Mouse (Mus musculus) kidney, embryonic 15.5 days (tissue): ENCODE results near the gene Sec11a. TPM values are rescaled to one million over a fixed set of nuclear protein-coding genes. Genes with fewer than 3 reads are reported as not detected.

Experiments
- ATAC-seq: fragments of 200-750 bp; cut with Nextera tagmentation; replicated peaks from 2 replicates; pipeline ENCODE4 v1.8.0; 2017; ENCODE audit warnings: moderate TSS enrichment; ENCODE audit not compliant: low FRiP score
- H3K27ac ChIP-seq: fragments of 300-500 bp; sonication (generic); 2 replicates; pipeline ENCODE4 v1.5.1; 2015; ENCODE audit warnings: mild to moderate bottlenecking, inconsistent platforms
- H3K27me3 ChIP-seq: fragments of 300-500 bp; sonication (generic); 2 replicates; pipeline ENCODE4 v1.6.1; 2015; ENCODE audit warnings: inconsistent platforms
- H3K36me3 ChIP-seq: fragments of 300-500 bp; sonication (generic); 2 replicates; pipeline ENCODE4 v1.6.1; 2015; ENCODE audit warnings: inconsistent platforms
- H3K4me1 ChIP-seq: fragments of 300-500 bp; sonication (generic); 2 replicates; pipeline ENCODE4 v1.6.1; 2015; ENCODE audit warnings: inconsistent platforms
- H3K4me2 ChIP-seq: fragments of 300-500 bp; sonication (generic); 2 replicates; pipeline ENCODE4 v1.6.1; 2015; ENCODE audit warnings: moderate library complexity, mild to moderate bottlenecking, inconsistent platforms
- H3K4me3 ChIP-seq: fragments of 300-500 bp; sonication (generic); replicated peaks from 2 replicates; pipeline ENCODE4 v1.5.1; 2015; ENCODE audit warnings: mild to moderate bottlenecking, inconsistent platforms
- H3K9ac ChIP-seq: fragments of 300-500 bp; sonication (generic); 2 replicates; pipeline ENCODE4 v1.6.1; 2015; ENCODE audit warnings: mild to moderate bottlenecking, inconsistent platforms
- H3K9me3 ChIP-seq: fragments of 300-500 bp; sonication (generic); replicated peaks from 2 replicates; pipeline ENCODE4 v1.6.1; 2016; ENCODE audit warnings: inconsistent platforms
- WGBS: fragments of 180-500 bp; shearing (Covaris S2); methylation state at CpG from one replicate; pipeline ENCODE4 v1.1.7; 2015; ENCODE audit warnings: mixed read lengths; 5-methylcytosine and 5-hydroxymethylcytosine counted together
- polyA plus RNA-seq: library from polyadenylated mRNA; unstranded; fragments of >200 nt; fragmentation: Nextera tagmentation; extraction: Ambion mirVana; gene quantifications from 2 replicates; pipeline ENCODE4 v1.2.1, GENCODE M21; 2015

Sec11a gene
- polyA plus RNA-seq, 1 experiment from 2014 or later, result 217 TPM

DNA sequence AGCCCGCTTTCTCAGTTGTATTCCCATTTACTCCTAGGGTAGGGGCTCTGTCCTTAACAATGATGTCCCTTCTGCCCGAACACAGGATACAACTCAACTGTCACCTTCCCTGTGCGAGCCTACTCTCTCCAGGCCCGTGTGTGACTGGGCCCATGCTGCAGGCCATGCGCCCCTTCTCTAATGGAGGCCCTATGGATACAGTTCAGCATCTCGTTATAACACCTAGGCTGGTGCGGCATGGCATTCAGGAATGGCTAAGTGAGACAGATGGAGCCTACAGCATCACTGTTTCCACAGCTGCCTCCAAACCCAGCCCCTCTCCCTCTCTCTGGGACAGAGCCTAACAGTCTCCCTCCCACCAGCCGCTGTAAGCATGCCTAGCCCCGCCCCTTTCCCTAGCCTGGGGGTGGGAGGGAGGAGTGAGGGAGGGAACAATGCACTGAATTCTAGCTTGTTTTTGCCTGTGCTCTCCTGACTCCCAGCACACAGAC is 58.5 kb downstream of the Sec11a start:
- H3K27ac ChIP-seq, result peak overlapping the region; percentile 70
- no peaks in the 10 kb centered on the region for H3K27me3 ChIP-seq
- peaks cover 43% of the 10 kb centered on the region for H3K36me3 ChIP-seq
- H3K4me3 ChIP-seq, result no peak overlapping the region
- WGBS, result 50% methylated on average over 9 of the region's 9 CpGs
- peak; percentile 73 for ATAC-seq
- H3K4me1 ChIP-seq, result peaks cover 13% of the 10 kb centered on the region
- no peaks in the 10 kb centered on the region for H3K9me3 ChIP-seq
- no peak overlapping the region for H3K9ac ChIP-seq
- H3K4me2 ChIP-seq, result no peak overlapping the region

DNA sequence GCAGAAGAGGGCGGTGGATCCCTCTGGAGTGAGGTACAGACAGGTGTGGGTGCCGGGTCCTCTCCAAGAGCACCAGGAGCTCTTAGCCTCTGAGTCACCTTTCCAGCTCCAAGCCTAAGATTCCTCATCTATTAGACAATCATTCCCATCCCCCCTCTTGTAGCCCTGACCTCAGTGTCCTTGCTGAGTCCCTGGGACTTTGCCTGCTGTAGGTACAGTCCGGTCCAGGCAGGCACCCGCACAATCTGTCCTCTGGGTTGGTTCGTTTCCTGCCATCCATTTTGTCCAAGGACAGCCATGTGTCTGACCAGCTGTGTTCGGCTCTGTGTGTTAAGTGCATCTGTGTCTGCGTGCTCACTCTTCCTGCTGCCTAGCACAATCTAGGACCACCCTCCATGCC is 59.0 kb downstream of the Sec11a start:
- Histone ChIP-seq H3K27ac (peak overlapping the region; percentile 70), H3K36me3 (peaks cover 38% of the 10 kb centered on the region), H3K9ac (no peak overlapping the region), H3K9me3 (no peaks in the 10 kb centered on the region), H3K27me3 (no peaks in the 10 kb centered on the region), H3K4me1 (peaks cover 13% of the 10 kb centered on the region), H3K4me2 (no peak overlapping the region), H3K4me3 (no peak overlapping the region)
- ATAC-seq, result 0 out of 2 replicates have a peak, but pooled peaks have one; percentile 5
- 77% methylated on average over 7 of the region's 7 CpGs for WGBS

DNA sequence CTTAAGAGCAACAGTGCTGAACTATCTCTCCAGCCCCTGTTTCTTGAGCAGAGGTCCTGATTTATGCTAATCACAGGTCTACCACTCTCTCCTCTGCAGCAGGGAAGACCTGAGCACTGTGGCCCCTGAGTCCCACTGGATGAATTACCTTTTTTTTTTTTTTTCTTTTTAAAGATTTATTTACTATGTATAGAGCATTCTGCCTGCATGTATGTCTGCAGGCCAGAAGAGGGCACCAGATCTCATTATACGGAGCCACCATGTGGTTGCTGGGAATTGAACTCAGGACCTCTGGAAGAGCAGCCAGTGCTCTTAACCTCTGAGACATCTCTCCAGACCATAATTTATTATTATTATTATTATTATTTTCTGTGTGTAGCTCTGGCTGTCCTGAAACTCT is 61.9 kb downstream of the Sec11a start:
- Histone ChIP-seq H3K4me3 (no peak overlapping the region), H3K4me2 (no peak overlapping the region), H3K9ac (no peak overlapping the region), H3K36me3 (peaks cover 9% of the 10 kb centered on the region), H3K27me3 (no peaks in the 10 kb centered on the region), H3K27ac (no peak overlapping the region), H3K4me1 (peaks cover 21% of the 10 kb centered on the region), H3K9me3 (no peaks in the 10 kb centered on the region)
- WGBS, result 24% methylated on average over 1 of the region's 1 CpGs
- ATAC-seq, result no peak

DNA sequence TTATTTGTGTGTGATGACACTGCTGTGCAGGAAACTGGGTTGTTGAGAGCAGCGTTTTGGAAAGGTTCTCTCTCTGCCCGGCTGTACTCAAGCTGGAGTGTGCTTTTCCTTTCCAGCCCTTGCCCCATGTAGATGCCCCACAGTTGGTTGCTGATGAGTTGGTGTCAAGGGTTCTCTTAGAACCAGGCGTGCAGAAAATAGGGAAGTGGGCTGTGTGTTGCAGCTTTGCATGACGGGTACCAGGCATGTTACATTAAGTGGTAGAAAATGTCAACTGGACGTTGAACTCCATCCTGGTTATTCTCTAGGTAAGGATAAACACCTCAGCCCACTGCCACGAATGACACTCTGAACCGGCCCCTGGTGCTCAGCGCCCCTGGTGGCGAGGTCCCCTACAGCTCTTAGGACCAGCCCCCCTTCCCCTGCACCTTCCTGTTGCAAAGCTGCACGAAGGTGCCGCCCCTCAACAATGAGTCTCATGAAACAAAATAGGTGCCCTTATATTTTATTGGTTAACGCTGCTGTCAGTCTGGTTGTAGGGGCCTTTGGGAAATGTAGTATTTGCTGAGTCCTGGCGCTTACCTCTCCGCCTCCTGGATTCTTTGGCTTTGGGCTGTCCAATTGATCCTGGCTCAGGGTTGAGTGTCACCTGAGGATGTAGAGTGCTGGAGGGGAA is 64.6 kb downstream of the Sec11a start:
- Histone ChIP-seq H3K27ac (no peak overlapping the region), H3K9ac (no peak overlapping the region), H3K4me1 (peaks cover 9% of the 10 kb centered on the region), H3K27me3 (no peaks in the 10 kb centered on the region), H3K4me2 (peak overlapping the region; percentile 50), H3K4me3 (peak overlapping the region; percentile 21), H3K36me3 (peaks cover 5% of the 10 kb centered on the region), H3K9me3 (no peaks in the 10 kb centered on the region)
- ATAC-seq, result peak; percentile 88
- 21% methylated on average over 14 of the region's 14 CpGs for WGBS

DNA sequence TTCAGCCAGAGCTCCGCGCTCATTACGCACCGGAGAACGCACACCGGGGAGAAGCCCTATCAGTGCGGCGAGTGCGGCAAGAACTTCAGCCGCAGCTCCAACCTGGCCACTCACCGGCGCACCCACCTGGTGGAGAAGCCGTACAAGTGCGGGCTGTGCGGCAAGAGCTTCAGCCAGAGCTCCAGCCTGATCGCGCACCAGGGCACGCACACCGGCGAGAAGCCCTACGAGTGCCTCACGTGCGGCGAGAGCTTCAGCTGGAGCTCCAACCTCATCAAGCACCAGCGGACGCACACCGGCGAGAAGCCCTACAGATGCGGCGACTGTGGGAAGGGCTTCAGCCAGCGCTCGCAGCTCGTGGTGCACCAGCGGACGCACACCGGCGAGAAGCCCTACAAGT is 71.9 kb downstream of the Sec11a start:
- H3K27ac ChIP-seq, result no peak overlapping the region
- H3K27me3 ChIP-seq, result no peaks in the 10 kb centered on the region
- H3K36me3 ChIP-seq, result peaks cover 75% of the 10 kb centered on the region
- no peaks in the 10 kb centered on the region for H3K9me3 ChIP-seq
- 0 out of 2 replicates have a peak, but pooled peaks have one; percentile 30 for ATAC-seq
- 54% methylated on average over 37 of the region's 37 CpGs for WGBS
- no peak overlapping the region for H3K4me3 ChIP-seq
- no peak overlapping the region for H3K4me2 ChIP-seq
- H3K9ac ChIP-seq, result no peak overlapping the region
- H3K4me1 ChIP-seq, result no peaks in the 10 kb centered on the region

DNA sequence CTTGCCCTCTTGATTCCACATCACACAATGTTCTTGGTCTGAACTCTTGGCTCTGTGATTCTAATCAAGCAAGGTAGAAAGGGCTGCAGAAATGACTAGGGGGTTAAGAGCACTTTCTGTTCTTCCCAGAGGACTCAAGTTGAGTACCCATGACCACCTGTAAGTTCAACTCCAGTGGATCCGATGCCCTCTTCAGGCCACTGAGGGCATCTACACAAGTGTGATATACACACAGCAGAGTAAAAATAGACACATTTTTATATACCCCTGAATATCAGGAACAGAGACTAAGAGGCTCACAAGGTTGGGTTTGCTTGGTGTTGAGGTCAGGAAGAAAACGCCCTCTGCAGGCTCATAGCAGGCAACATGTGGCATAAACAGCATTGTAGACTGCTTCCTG is 73.9 kb downstream of the Sec11a start:
- no peak overlapping the region for H3K4me2 ChIP-seq
- no peak for ATAC-seq
- H3K4me3 ChIP-seq, result no peak overlapping the region
- H3K4me1 ChIP-seq, result no peaks in the 10 kb centered on the region
- H3K9me3 ChIP-seq, result no peaks in the 10 kb centered on the region
- 95% methylated on average over 2 of the region's 2 CpGs for WGBS
- no peak overlapping the region for H3K9ac ChIP-seq
- no peaks in the 10 kb centered on the region for H3K27me3 ChIP-seq
- H3K27ac ChIP-seq, result no peak overlapping the region
- peaks cover 93% of the 10 kb centered on the region for H3K36me3 ChIP-seq

DNA sequence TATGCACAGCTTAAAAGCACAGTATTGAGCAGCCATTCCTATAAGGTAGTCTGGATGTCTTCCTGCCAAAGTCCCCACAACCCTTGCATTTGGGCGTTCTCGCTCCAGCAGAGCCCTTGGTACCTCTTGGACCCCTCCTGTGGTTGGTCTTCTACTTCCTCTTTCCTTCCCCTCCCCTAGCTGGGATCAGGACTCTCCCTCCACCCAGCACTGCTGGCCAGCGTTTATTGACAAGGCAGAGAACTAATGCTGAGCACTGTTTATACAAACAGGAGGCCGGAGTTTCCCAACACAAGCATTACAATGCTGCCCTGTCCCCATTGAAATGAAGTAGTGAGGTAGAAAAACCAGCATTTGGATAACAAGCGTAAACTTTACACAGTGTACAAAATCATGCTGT is 74.5 kb downstream of the Sec11a start:
- peaks cover 97% of the 10 kb centered on the region for H3K36me3 ChIP-seq
- no peak for ATAC-seq

DNA sequence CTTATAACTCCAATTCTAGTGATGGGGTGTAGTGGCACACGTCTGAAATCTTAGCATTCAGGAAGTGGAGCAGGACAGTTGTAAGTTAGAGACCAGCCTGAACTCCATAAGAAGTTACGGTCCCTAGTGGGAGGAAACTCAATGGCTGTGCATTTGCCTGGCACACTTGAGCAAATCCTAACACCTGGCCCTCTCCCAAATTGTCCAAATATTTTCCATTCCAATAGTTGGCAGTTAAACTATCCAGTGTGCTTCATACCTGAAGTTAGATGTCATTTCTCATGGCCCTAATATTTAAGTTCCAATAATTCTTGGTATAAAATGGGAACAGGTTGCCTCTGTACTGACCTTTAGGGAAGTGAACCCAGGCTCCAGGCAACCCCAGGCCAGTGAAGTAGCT is 78.9 kb downstream of the Sec11a start:
- 90% methylated on average over 2 of the region's 2 CpGs for WGBS
- no peak overlapping the region for H3K4me2 ChIP-seq
- no peak for ATAC-seq
- no peak overlapping the region for H3K27ac ChIP-seq
- peaks cover 28% of the 10 kb centered on the region for H3K4me1 ChIP-seq
- no peak overlapping the region for H3K9ac ChIP-seq
- no peak overlapping the region for H3K4me3 ChIP-seq
- H3K27me3 ChIP-seq, result no peaks in the 10 kb centered on the region
- no peaks in the 10 kb centered on the region for H3K9me3 ChIP-seq
- peaks cover 91% of the 10 kb centered on the region for H3K36me3 ChIP-seq

More for the DNA sequence above, 74.5 kb downstream of the Sec11a start:
- H3K27me3 ChIP-seq, result no peaks in the 10 kb centered on the region
- WGBS, result 87% methylated on average over 5 of the region's 5 CpGs
- no peaks in the 10 kb centered on the region for H3K9me3 ChIP-seq
- H3K4me1 ChIP-seq, result no peaks in the 10 kb centered on the region
- H3K4me2 ChIP-seq, result no peak overlapping the region
- no peak overlapping the region for H3K27ac ChIP-seq
- H3K4me3 ChIP-seq, result no peak overlapping the region
- H3K9ac ChIP-seq, result no peak overlapping the region

DNA sequence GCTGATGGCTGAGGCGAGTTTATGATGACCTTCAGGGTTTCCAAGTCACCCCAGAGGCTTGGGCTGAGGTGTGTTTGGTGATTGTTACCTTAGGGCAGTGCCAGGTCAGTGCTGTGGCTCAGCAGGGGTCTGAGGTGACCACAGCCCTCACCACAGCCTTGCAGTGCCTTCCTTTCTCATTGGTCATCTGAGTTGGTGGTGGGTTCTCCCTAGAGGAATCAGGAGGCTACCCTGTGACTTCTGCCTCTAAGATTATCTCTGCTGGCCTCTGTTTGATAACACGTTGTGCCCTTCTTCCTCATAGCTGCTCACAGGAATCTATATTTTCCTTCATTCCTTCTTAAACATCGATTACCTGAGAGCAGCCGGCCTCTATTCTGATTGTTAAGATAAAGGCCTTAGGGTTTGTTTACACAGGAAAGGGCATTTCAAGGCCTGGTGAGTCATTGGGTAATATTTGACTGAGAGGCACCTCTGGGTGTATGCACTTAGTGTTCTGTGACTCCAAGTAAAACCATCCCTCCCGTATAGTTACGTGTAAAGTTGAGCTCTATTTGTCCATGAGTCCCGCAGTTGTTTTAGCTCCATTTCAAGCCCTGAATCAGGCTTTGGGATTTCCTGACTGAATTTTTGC is 80.9 kb downstream of the Sec11a start:
- no peaks in the 10 kb centered on the region for H3K9me3 ChIP-seq
- H3K27ac ChIP-seq, result peak overlapping the region; percentile 57
- peaks cover 80% of the 10 kb centered on the region for H3K36me3 ChIP-seq
- peak; percentile 68; the same call in 1 of the 2 replicates for ATAC-seq
- H3K4me2 ChIP-seq, result no peak overlapping the region
- no peak overlapping the region for H3K9ac ChIP-seq
- 69% methylated on average over 7 of the region's 7 CpGs for WGBS
- H3K4me1 ChIP-seq, result peaks cover 47% of the 10 kb centered on the region
- no peaks in the 10 kb centered on the region for H3K27me3 ChIP-seq
- H3K4me3 ChIP-seq, result no peak overlapping the region

DNA sequence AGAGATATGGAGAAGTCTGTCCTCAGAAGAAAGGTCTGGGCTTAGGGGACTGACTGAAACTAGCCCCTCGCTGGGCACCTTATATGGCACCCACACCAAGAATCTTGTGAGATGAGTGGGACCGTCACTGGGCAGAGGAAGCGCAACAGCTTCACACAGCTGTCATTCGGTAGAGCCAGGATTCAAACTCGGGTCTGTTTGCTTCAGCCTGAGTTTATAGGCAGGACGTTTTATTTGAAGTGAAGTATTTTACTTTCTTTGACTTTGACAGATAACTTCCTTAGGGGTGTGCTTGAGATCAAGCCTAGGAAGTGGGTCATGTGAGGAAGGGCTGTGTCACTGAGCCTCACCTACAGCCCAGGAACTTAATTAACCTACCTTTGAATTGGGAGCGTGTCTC is 82.1 kb downstream of the Sec11a start:
- ATAC-seq, result no peak
- Histone ChIP-seq H3K9ac (no peak overlapping the region), H3K4me1 (peaks cover 49% of the 10 kb centered on the region), H3K27me3 (no peaks in the 10 kb centered on the region), H3K4me2 (0 out of 2 replicates have a peak overlapping the region, but pooled peaks have one; percentile 16), H3K9me3 (no peaks in the 10 kb centered on the region), H3K36me3 (peaks cover 70% of the 10 kb centered on the region), H3K4me3 (no peak overlapping the region), H3K27ac (peak overlapping the region; percentile 75)
- 84% methylated on average over 7 of the region's 7 CpGs for WGBS

DNA sequence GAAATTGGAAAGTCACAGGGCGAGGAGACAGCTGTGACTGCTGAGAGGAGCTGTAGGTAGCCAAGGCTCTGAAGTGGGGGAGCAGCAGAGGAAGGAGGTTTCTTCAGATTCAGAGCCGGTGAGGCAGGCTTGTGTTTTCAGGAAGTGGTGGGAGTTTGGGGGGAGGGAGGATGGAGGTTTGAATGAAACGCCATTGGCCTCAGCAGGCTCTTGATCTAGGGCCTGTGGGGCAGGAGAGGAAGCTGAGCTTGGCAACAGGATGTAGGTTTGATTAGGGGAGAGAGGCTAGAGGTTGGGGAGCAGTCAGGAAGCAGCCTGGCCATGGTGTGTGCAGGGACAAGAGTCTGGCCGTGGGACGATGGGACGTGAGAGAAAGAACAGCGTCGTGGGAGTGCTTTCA is 82.7 kb downstream of the Sec11a start:
- peaks cover 52% of the 10 kb centered on the region for H3K4me1 ChIP-seq
- 65% methylated on average over 8 of the region's 8 CpGs for WGBS
- H3K4me3 ChIP-seq, result no peak overlapping the region
- peaks cover 63% of the 10 kb centered on the region for H3K36me3 ChIP-seq
- H3K9ac ChIP-seq, result no peak overlapping the region
- ATAC-seq, result no peak
- H3K27me3 ChIP-seq, result no peaks in the 10 kb centered on the region
- no peaks in the 10 kb centered on the region for H3K9me3 ChIP-seq
- H3K27ac ChIP-seq, result peak overlapping the region; percentile 75
- 0 out of 2 replicates have a peak overlapping the region, but pooled peaks have one; percentile 16 for H3K4me2 ChIP-seq

DNA sequence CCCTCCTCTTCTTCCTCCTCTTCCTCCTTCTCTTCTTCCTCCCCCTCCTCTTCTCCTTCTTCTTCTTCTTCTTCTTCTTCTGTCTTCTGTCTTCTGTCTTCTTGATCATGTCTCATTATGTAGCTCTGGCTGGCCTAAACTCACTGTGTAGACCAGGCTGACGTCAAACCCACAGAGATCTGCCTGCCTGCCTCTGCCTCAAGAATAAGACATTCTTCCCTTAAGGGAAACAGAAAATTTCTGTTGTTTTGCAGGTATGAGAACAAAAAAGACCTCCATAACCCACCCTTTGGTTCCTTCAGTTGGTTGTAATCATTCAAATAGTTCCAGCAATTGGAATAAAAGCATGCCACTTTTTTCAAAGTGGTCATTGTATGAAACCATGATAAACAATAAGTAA is 83.4 kb downstream of the Sec11a start:
- Histone ChIP-seq H3K4me1 (peaks cover 52% of the 10 kb centered on the region), H3K27ac (peak overlapping the region; percentile 75; the same call in 1 of the 2 replicates), H3K9me3 (no peaks in the 10 kb centered on the region), H3K4me2 (no peak overlapping the region), H3K9ac (no peak overlapping the region), H3K36me3 (peaks cover 56% of the 10 kb centered on the region), H3K27me3 (no peaks in the 10 kb centered on the region), H3K4me3 (no peak overlapping the region)
- 50% methylated on average over 1 of the region's 1 CpGs for WGBS
- no peak for ATAC-seq
